Mouse (Mus musculus) splenic B cell, adult 2 months (primary cell): Measurements from ENCODE around the gene Tex14.
"Not testable (repeated sequence)": the region's sequence is repeated elsewhere in the genome, so short reads cannot be mapped to it uniquely, and the experiment has no call there.

Source experiments
- DNase-seq: peaks from one replicate; pipeline ENCODE4 v3.0.0-alpha.2; 2011; ENCODE audit warnings: low read depth, low spot score
- H3K27me3 ChIP-seq: 2 replicates; pipeline ENCODE4 v1.6.1; 2012; ENCODE audit warnings: mild to moderate bottlenecking, low read length, moderate library complexity, mixed read lengths; ENCODE audit not compliant: control insufficient read depth, poor library complexity, insufficient read depth, severe bottlenecking
- H3K36me3 ChIP-seq: 2 replicates; pipeline ENCODE4 v1.6.1; 2012; ENCODE audit warnings: mild to moderate bottlenecking, low read length, moderate library complexity, mixed read lengths; ENCODE audit not compliant: control insufficient read depth, poor library complexity, insufficient read depth, severe bottlenecking

The Tex14 gene

DNA sequence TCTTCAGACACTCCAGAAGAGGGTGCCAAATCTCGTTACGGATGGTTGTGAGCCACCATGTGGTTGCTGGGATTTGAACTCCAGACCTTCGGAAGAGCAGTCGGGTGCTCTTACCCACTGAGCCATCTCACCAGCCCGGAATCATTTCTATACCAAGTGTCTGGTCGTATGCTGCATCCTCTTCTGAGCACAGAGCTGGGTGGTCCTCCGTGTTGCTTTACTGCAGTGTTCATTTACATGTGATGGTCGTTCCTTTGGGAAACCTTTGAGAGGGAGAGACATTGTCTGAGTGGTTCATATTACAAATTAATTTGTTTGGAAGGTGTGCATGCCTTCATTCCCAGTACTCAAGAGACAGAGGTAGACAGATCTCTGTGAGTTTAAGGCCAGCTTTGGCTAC lies 47.9 kb downstream of the Tex14 start:
- not testable (repeated sequence) for H3K36me3 ChIP-seq, H3K27me3 ChIP-seq, DNase-seq

GRCm38 (mm10) chr11:87453216-87454034 lies 48.6 kb downstream of the Tex14 start:
- Histone ChIP-seq H3K36me3 (no peaks in the 10 kb centered on the region), H3K27me3 (no peaks in the 10 kb centered on the region)
- DNase-seq, result no peak

- H3K27me3 ChIP-seq, result no peaks in the 10 kb centered on the region
- no peaks in the 10 kb centered on the region for H3K36me3 ChIP-seq
- no peak for DNase-seq
Observed at GRCm38 (mm10) chr11:87454035-87454690, 49.3 kb downstream of the Tex14 start.

DNA sequence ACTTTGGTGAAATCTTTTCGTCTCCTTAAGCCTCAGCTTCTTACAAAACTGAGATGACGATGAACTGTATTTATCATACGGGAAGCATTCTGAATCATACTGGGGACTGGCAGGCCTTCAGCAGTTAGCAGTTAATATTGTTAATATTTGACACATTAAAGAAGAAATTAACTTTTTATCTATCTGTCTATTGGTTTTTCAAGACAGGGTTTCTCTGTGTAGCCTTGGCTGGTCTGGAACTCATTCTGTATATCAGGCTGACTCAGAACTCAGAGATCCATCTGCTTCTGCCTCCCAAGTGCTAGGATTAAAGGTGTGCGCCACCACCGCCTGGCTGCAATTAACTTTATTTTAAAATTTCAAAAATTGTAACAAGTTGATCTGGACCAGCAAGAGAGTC lies 50.7 kb downstream of the Tex14 start:
- no peak for DNase-seq
- Histone ChIP-seq H3K27me3 (no peaks in the 10 kb centered on the region), H3K36me3 (no peaks in the 10 kb centered on the region)

GRCm38 (mm10) chr11:87455984-87456383 lies 51.1 kb downstream of the Tex14 start:
- no peak for DNase-seq

GRCm38 (mm10) chr11:87460566-87460965 lies 55.7 kb downstream of the Tex14 start:
- Histone ChIP-seq H3K36me3 (no peaks in the 10 kb centered on the region), H3K27me3 (no peaks in the 10 kb centered on the region)
- no peak for DNase-seq

More at GRCm38 (mm10) chr11:87455984-87456383, 51.1 kb downstream of the Tex14 start:
- Histone ChIP-seq H3K27me3 (no peaks in the 10 kb centered on the region), H3K36me3 (no peaks in the 10 kb centered on the region)

GRCm38 (mm10) chr11:87461780-87462460 lies 57.1 kb downstream of the Tex14 start:
- not testable (repeated sequence) for H3K36me3 ChIP-seq, H3K27me3 ChIP-seq
- DNase-seq, result peak; percentile 89

DNA sequence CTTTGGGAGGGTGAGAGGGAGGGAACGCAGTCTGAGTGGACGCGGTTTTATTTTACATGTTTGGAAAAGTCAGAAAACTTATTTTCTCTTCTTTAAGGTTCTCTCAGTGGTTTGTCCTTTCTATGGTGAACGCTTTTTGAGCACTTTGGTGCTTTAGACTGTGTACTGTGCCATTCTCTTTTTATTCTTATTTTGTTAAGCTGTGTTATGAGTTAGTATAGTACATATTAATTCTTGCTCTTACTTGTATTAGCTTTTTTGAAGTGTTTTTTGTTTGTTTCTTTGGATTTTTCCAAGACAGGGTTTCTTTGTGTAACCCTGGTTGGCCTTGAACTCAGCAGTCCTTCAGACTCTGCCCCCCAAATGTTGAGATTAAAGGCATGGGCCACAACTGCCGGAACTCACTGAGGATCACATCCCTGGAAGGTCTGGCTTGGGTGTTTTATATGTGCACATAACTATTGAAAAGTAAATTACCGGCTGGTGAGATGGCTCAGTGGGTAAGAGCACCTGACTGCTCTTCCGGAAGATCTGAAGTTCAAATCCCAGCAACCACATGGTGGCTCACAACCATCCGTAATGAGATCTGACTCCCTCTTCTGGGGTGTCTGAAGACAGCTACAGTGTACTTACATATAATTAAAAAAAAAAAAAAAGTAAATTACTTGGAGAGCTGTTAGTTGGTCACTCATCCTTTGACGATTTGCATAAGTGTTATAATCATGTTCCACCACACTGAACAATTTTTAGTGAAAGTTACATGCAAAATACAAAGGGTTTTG lies 57.8 kb downstream of the Tex14 start:
- no peaks in the 10 kb centered on the region for H3K27me3 ChIP-seq
- peak; percentile 85 for DNase-seq
- no peaks in the 10 kb centered on the region for H3K36me3 ChIP-seq

DNA sequence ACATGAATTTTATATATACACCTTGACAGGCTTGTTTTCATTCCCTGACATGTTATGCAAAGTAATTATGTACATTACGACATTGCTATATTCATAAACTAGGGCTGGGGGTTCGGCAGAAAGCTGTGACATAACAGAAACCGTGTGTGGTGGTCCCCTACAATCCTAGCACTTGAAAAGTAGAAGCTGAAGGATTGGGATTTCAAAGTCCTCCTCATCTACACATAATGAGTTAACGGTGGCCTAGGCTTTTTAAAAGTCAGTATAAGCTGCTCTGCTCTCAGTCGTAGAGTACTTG lies 58.3 kb downstream of the Tex14 start:
- DNase-seq, result no peak
- H3K27me3 ChIP-seq, result no peaks in the 10 kb centered on the region
- H3K36me3 ChIP-seq, result no peaks in the 10 kb centered on the region

DNA sequence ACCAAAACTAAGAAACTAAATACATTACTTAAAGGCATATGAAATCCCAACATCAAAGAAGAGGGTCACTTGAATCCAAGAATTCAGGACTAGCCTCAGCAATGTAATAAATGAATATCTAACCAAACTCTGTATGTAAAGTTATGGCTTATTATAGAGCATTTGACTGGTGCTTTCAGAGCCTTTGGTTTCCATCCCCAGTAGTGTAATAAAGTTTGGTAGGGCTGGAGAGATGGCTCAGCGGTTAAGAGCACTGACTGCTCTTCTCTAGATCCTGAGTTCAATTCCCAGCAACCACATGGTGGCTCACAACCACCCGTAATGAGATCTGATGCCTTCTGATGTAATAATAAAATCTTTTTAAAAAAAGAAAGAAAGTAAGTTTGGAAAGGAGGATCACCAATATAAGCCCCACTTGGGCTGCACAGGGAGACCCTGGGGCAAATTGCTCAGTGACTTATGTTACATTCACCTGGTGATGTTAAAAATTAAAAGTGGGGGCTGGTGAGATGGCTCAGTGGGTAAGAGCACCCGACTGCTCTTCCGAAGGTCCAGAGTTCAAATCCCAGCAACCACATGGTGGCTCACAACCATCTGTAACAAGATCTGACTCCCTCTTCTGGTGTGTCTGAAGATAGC lies 59.0 kb downstream of the Tex14 start:
- not testable (repeated sequence) for H3K27me3 ChIP-seq, H3K36me3 ChIP-seq, DNase-seq

GRCm38 (mm10) chr11:87465990-87466593 lies 61.2 kb downstream of the Tex14 start:
- peak; percentile 78 for DNase-seq
- Histone ChIP-seq H3K36me3 (no peaks in the 10 kb centered on the region), H3K27me3 (no peaks in the 10 kb centered on the region)

- H3K27me3 ChIP-seq, result no peaks in the 10 kb centered on the region
- no peaks in the 10 kb centered on the region for H3K36me3 ChIP-seq
- peak; percentile 45 for DNase-seq
Observed at GRCm38 (mm10) chr11:87467491-87468277, 62.8 kb downstream of the Tex14 start.

- DNase-seq, result no peak
- no peaks in the 10 kb centered on the region for H3K27me3 ChIP-seq
Observed at GRCm38 (mm10) chr11:87468278-87468655, 63.4 kb downstream of the Tex14 start.

More at GRCm38 (mm10) chr11:87468278-87468655, 63.4 kb downstream of the Tex14 start:
- H3K36me3 ChIP-seq, result no peaks in the 10 kb centered on the region
